Mouse (Mus musculus): Measurements from ENCODE around the gene Dpf2. TPM values are rescaled to one million over a fixed set of nuclear protein-coding genes. Genes with fewer than 3 reads are reported as not detected.

The Dpf2 gene
- total and polyA plus RNA-seq, 3 experiments, result 25.0 to 115 (median 36.7) TPM

GRCm38 (mm10) chr19:5943404-5943803 lies 30.6 kb upstream of the Dpf2 start:
- TF ChIP-seq MEF2A (IDR thresholded peaks at IDR 0.05; ENCODE audit: borderline replicate concordance, low read depth, low read length) (no peak), MAZ (IDR thresholded peaks at IDR 0.05; ENCODE audit: low read depth, low read length) (no peak), BHLHE40 (IDR thresholded peaks at IDR 0.05; ENCODE audit: low read depth, low read length) (no peak), ETS1 (conservative IDR thresholded peaks at IDR 0.05; ENCODE audit: low read depth, low read length) (no peak), CHD2 (IDR thresholded peaks at IDR 0.05; ENCODE audit: low read length) (no peak)
- dilution Hi-C loops (cut with MboI; ENCODE audit: extremely low pct_ligation_motif_present, extremely low pct_unique_long_range_greater_than_20kb, low sequenced_read_pairs), result no loop called here
- DNase-seq (ENCODE audit: extremely low read depth), result no peak
- Histone ChIP-seq H3K4me3 (replicated peaks in 1 of 3; ENCODE audit: low read depth in 2 of 3, low read length in 2 of 3, poor library complexity in 1 of 3) (no peak overlapping the region), H3K9me3 (replicated peaks; ENCODE audit: low read length) (no peaks in the 10 kb centered on the region), H3K9ac (ENCODE audit: insufficient read depth, low read depth) (no peak overlapping the region), H3K4me1 (ENCODE audit: control insufficient read depth in 1 of 2, insufficient read depth in 2 of 2) (peaks cover 0 to 12% of the 10 kb centered on the region in 2 experiments; a peak in 2 of 4 replicates), H3K36me3 (replicated peaks in 1 of 2; ENCODE audit: control insufficient read depth in 1 of 2, insufficient read depth in 1 of 2, low read length in 1 of 2) (peaks cover 74 to 93% of the 10 kb centered on the region in 2 experiments), H3K27ac (ENCODE audit: insufficient read depth, low read depth) (no peak overlapping the region), H3K79me2 (replicated peaks; ENCODE audit: control insufficient read depth, extremely low read depth, insufficient read depth, poor library complexity, severe bottlenecking) (no peaks in the 10 kb centered on the region), H3K4me2 (ENCODE audit: insufficient read depth, low read depth, poor library complexity, severe bottlenecking) (no peak overlapping the region), H3K27me3 (replicated peaks) (no peaks in the 10 kb centered on the region)
- in situ Hi-C loops (cut with MboI; ENCODE audit: low pct_ligation_motif_present, low pct_unique_long_range_greater_than_20kb, low sequenced_read_pairs), result no loop called here

GRCm38 (mm10) chr19:5942581-5942980 lies 29.8 kb upstream of the Dpf2 start:
- no peak overlapping the region for H3K27ac ChIP-seq (ENCODE audit: insufficient read depth, low read depth)
- no peak overlapping the region for H3K4me2 ChIP-seq (ENCODE audit: insufficient read depth, low read depth, poor library complexity, severe bottlenecking)
- H3K9me3 ChIP-seq (replicated peaks; ENCODE audit: low read length), result no peaks in the 10 kb centered on the region
- TF ChIP-seq RCOR1 (conservative IDR thresholded peaks at IDR 0.05; ENCODE audit: low read depth, low read length) (no peak), ZKSCAN1 (IDR thresholded peaks at IDR 0.05; ENCODE audit: borderline replicate concordance, low read depth, low read length) (no peak), ETS1 (conservative IDR thresholded peaks at IDR 0.05; ENCODE audit: low read depth, low read length) (no peak), MAFK (IDR thresholded peaks at IDR 0.05; ENCODE audit: insufficient replicate concordance, low read length) (no peak)
- no peak overlapping the region for H3K9ac ChIP-seq (ENCODE audit: insufficient read depth, low read depth)
- no peak overlapping the region for H3K4me3 ChIP-seq (replicated peaks in 1 of 3; ENCODE audit: low read depth in 2 of 3, low read length in 2 of 3, poor library complexity in 1 of 3)
- in situ Hi-C loops (cut with MboI; ENCODE audit: low pct_ligation_motif_present, low pct_unique_long_range_greater_than_20kb, low sequenced_read_pairs) (no loop called here), dilution Hi-C loops (cut with MboI; ENCODE audit: extremely low pct_ligation_motif_present, extremely low pct_unique_long_range_greater_than_20kb, low sequenced_read_pairs) (no loop called here)
- H3K4me1 ChIP-seq (ENCODE audit: control insufficient read depth in 1 of 2, insufficient read depth in 2 of 2), result peaks cover 0 to 12% of the 10 kb centered on the region in 2 experiments; a peak in 2 of 4 replicates
- no peaks in the 10 kb centered on the region for H3K27me3 ChIP-seq (replicated peaks)
- no peaks in the 10 kb centered on the region for H3K79me2 ChIP-seq (replicated peaks; ENCODE audit: control insufficient read depth, extremely low read depth, insufficient read depth, poor library complexity, severe bottlenecking)
- peaks cover 67 to 93% of the 10 kb centered on the region in 2 experiments for H3K36me3 ChIP-seq (replicated peaks in 1 of 2; ENCODE audit: control insufficient read depth in 1 of 2, insufficient read depth in 1 of 2, low read length in 1 of 2)
- no peak for DNase-seq (ENCODE audit: extremely low read depth)

GRCm38 (mm10) chr19:5940656-5941055 lies 27.8 kb upstream of the Dpf2 start:
- in situ Hi-C loops (cut with MboI; ENCODE audit: low pct_ligation_motif_present, low pct_unique_long_range_greater_than_20kb, low sequenced_read_pairs), result no loop called here

More at GRCm38 (mm10) chr19:5940656-5941055, 27.8 kb upstream of the Dpf2 start:
- Histone ChIP-seq H3K4me2 (ENCODE audit: insufficient read depth, low read depth, poor library complexity, severe bottlenecking) (no peak overlapping the region), H3K27ac (ENCODE audit: insufficient read depth, low read depth) (no peak overlapping the region), H3K9ac (ENCODE audit: insufficient read depth, low read depth) (no peak overlapping the region), H3K9me3 (replicated peaks; ENCODE audit: low read length) (no peaks in the 10 kb centered on the region), H3K79me2 (replicated peaks; ENCODE audit: control insufficient read depth, extremely low read depth, insufficient read depth, poor library complexity, severe bottlenecking) (no peaks in the 10 kb centered on the region), H3K27me3 (replicated peaks) (no peaks in the 10 kb centered on the region), H3K4me1 (ENCODE audit: control insufficient read depth in 1 of 2, insufficient read depth in 2 of 2) (no peaks in the 10 kb centered on the region), H3K4me3 (replicated peaks in 1 of 3; ENCODE audit: low read depth in 2 of 3, low read length in 2 of 3, poor library complexity in 1 of 3) (no peak overlapping the region), H3K36me3 (replicated peaks in 1 of 2; ENCODE audit: control insufficient read depth in 1 of 2, insufficient read depth in 1 of 2, low read length in 1 of 2) (peaks cover 62 to 83% of the 10 kb centered on the region in 2 experiments)
- dilution Hi-C loops (cut with MboI; ENCODE audit: extremely low pct_ligation_motif_present, extremely low pct_unique_long_range_greater_than_20kb, low sequenced_read_pairs), result no loop called here
- DNase-seq (ENCODE audit: extremely low read depth), result no peak
- TF ChIP-seq POLR2AphosphoS2 (IDR thresholded peaks at IDR 0.05; ENCODE audit: low read depth, low read length) (no peak), HCFC1 (IDR thresholded peaks at IDR 0.05; ENCODE audit: low read depth, low read length) (no peak), UBTF (IDR thresholded peaks at IDR 0.05; ENCODE audit: low read depth, low read length) (no peak), ZNF384 (IDR thresholded peaks at IDR 0.05; ENCODE audit: low read depth, low read length) (no peak), EP300 (IDR thresholded peaks at IDR 0.05; ENCODE audit: low read length) (no peak), SMC3 (IDR thresholded peaks at IDR 0.05; ENCODE audit: low read depth, low read length) (no peak), ELF1 (IDR thresholded peaks at IDR 0.05; ENCODE audit: low read depth, low read length) (no peak), IRF4 (IDR thresholded peaks at IDR 0.05; ENCODE audit: low read depth, low read length) (no peak), TBP (conservative IDR thresholded peaks at IDR 0.05; ENCODE audit: low read depth, low read length) (no peak), TCF12 (IDR thresholded peaks at IDR 0.05; ENCODE audit: low read depth, low read length) (no peak)

Data from CH12.LX (cell line).